Mouse (Mus musculus) layer of hippocampus, adult 6 months (tissue): ENCODE results near the gene Ttll4. TPM values are rescaled to one million over a fixed set of nuclear protein-coding genes. Genes with fewer than 3 reads are reported as not detected.

Experiments used
- long read RNA-seq, 2 experiments: library from polyadenylated mRNA; unstranded; transcript quantifications; one replicate each; pipeline ENCODE4 v2.0.0; 2019 to 2020
- polyA plus RNA-seq: library from polyadenylated mRNA; unstranded; fragments of <200 nt; fragmentation: Nextera tagmentation; gene quantifications from 2 replicates; pipeline ENCODE4 v1.2.3, GENCODE M21; 2021

The Ttll4 gene
- polyA plus RNA-seq: 2.1 and 2.3 TPM in 2 replicates
- long read RNA-seq, experiment 1, partial matches to known transcripts: 0 of 2 reads
- long read RNA-seq, experiment 1, other reads (novel, unspliced or antisense): 2 of 2 reads
- long read RNA-seq, experiment 2, full-length matches to known transcripts: 2 of 3 reads
- long read RNA-seq, experiment 2, partial matches to known transcripts: 0 of 3 reads
- long read RNA-seq, experiment 2, other reads (novel, unspliced or antisense): 1 of 3 reads

DNA sequence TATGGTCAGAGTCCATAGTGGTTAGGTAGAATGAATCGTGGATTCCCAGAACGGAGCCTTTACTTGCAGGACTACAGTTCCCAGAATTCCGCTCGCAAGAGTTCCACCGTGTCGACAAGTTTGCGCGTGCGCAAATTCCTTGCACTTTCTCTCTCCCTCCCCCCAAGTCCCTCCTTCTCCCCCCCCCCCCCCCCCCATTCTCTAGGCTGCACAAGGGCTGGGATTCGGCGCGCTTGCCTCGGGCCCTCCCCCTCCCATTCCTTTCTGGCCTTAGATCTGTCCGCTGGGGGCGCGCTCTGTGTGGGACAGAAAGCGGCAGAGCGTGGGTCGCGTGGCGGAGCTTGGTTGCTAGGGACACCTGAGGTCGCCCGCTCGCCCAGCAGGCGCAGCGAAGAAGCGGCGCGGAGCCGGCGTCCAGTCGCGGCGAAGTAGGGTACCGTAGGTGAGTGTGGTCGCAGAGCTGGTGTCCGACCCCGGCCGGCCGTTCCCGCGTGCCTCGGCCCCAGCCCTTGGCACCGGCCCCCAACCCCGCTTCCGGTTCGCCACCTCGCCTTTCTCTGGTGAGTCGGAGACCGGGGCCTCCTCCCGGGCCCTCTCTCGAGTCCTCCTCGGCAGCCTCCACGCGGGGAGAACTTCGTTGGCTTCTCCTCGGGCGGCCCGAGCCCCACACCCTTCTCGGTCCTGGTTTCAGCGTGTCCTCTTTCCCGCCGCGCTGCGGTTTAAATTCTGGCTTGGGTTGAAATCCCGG lies at the start of gene Ttll4:
Gene Ttll4 (plus strand): TSS at position 298 of the 748 bp plus-strand sequence.

DNA sequence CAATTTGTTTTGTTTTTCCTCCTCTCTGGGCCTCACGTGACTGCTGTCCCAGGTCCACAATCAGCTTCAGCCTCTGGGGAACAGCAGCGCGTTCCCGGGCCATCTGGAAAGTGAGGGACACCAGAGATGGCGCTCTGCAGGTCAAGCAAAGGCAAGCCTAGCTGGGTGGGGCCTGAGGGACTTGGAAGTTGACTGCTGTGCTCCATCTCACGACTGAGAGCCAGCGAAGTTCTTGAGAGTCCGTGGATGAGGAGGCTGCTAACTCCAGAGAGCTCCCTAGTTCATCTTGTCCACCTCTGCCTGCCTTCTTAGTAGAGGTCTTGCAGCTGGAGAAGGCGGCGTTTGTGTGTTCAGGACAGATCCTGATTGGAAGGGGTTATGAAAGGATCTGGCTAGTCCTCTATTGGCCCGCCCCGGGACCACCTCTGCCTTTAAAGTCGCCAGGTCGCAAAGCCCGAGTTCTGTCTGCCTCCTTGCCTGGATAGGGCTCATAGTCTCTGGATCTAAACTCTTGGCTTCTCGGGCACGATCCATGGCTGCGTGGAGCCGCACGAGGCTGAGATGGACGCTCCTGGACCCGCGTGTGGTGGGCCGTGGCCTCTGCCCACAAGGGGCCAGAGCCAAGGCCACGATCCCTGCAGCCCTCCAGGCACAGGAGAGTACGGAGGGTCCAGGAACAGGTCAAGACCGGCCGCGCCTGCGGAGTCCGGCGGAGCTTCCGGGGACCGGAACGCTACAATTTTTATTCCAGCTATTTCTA lies 51.7 kb downstream of the Ttll4 start, which contains the start of gene Cyp27a1:
Gene Cyp27a1 (plus strand): TSS at position 476 of the 760 bp plus-strand sequence.

DNA sequence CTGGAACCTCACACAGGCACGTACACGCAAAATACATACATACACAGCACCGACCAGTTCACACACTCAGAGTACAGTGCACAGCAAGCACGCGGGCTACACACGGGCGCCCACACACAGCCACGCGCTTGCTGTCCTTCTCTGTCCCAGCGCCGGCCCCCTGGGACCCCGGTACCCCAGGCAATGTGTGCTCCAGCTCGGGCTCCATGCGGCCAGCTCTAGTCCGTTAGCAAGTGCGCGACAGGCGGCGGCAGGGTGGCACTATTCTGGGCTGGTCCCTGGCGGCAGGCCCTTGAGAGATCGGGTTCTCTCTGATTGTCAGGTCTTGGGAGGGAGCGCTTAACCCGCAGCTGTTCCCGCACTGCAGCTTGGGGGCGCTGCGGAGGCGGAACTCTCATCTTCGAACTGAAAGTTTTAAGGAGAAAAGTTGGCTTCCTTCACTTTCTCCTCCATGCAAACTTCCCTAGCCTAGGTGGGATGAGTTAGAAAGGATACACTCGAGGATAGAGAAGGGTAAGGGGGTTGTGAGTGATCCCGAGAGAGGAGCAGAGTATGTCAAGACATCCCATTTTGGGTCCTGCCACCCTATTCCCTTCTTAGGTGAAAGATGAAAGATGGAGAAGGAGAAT lies 87.2 kb downstream of the Ttll4 start, which contains the start of gene Prkag3:
Gene Prkag3 (minus strand): TSS at position 579 of the 629 bp plus-strand sequence.

Other genes starting within 250 kb of the Ttll4 start
- 19.1 and 19.8 TPM in 2 replicates for gene Cnot9, start 155.7 kb upstream of the Ttll4 start, polyA plus RNA-seq
- 19.1 and 19.4 TPM in 2 replicates for gene Plcd4, start 118.9 kb upstream of the Ttll4 start, polyA plus RNA-seq
- 12.2 and 20.4 TPM in 2 replicates for gene Usp37, start 117.5 kb upstream of the Ttll4 start, polyA plus RNA-seq
- gene Zfp142, start 73.5 kb upstream of the Ttll4 start, polyA plus RNA-seq: 8.6 and 9.7 TPM in 2 replicates
- gene Bcs1l, start 73.5 kb upstream of the Ttll4 start, polyA plus RNA-seq: 21.9 and 22.1 TPM in 2 replicates
- gene Rnf25, start 60.3 kb upstream of the Ttll4 start, polyA plus RNA-seq: 17.9 and 19.7 TPM in 2 replicates
- 0.70 and 0.83 TPM in 2 replicates for gene Stk36, start 60.3 kb upstream of the Ttll4 start, polyA plus RNA-seq
- 3.0 and 3.5 TPM in 2 replicates for gene Cyp27a1, start 51.8 kb downstream of the Ttll4 start, polyA plus RNA-seq
- not detected in 2 replicates for gene Prkag3, start 87.5 kb downstream of the Ttll4 start, polyA plus RNA-seq
- gene Wnt6, start 110.1 kb downstream of the Ttll4 start, polyA plus RNA-seq: 0.54 TPM in 1 of 2 replicates, not detected in the other
- gene Wnt10a, start 129.8 kb downstream of the Ttll4 start, polyA plus RNA-seq: 4.4 and 6.7 TPM in 2 replicates
- 6.0 and 7.0 TPM in 2 replicates for gene Cdk5r2, start 193.2 kb downstream of the Ttll4 start, polyA plus RNA-seq
- gene Fev, start 223.7 kb downstream of the Ttll4 start, polyA plus RNA-seq: 0.16 TPM in 1 of 2 replicates, not detected in the other
- 0.35 and 0.65 TPM in 2 replicates for gene Cryba2, start 231.4 kb downstream of the Ttll4 start, polyA plus RNA-seq